Mouse (Mus musculus): ENCODE data around the gene Fpgs. TPM values are rescaled to one million over a fixed set of nuclear protein-coding genes. Genes with fewer than 3 reads are reported as not detected.

The Fpgs gene
- polyA plus RNA-seq, 1 experiment, result 26.4 TPM

GRCm38 (mm10) chr2:32680051-32680451, 23.9 kb downstream of the Fpgs start:
- TF ChIP-seq POLR2A (IDR thresholded peaks at IDR 0.05; ENCODE audit: low read depth, low read length) (peak; percentile 60), CTCF (IDR thresholded peaks at IDR 0.05; ENCODE audit: borderline replicate concordance, insufficient read depth, low read length) (no peak)
- peak overlapping the region; percentile 77 for H3K27ac ChIP-seq (ENCODE audit: insufficient read depth, low read length)
- H3K4me3 ChIP-seq (ENCODE audit: insufficient read depth, low read length), result no peak overlapping the region
- peaks cover 10% of the 10 kb centered on the region; the same call in 1 of the 2 replicates for H3K4me1 ChIP-seq (ENCODE audit: control insufficient read depth, insufficient read depth, low read length)

GRCm38 (mm10) chr2:32677683-32678082, 26.3 kb downstream of the Fpgs start:
- no peak overlapping the region for H3K27ac ChIP-seq (ENCODE audit: insufficient read depth, low read length)
- H3K4me1 ChIP-seq (ENCODE audit: control insufficient read depth, insufficient read depth, low read length), result peaks cover 10% of the 10 kb centered on the region; the same call in 1 of the 2 replicates
- H3K4me3 ChIP-seq (ENCODE audit: insufficient read depth, low read length), result no peak overlapping the region
- TF ChIP-seq POLR2A (IDR thresholded peaks at IDR 0.05; ENCODE audit: low read depth, low read length) (no peak), CTCF (IDR thresholded peaks at IDR 0.05; ENCODE audit: borderline replicate concordance, insufficient read depth, low read length) (no peak)

GRCm38 (mm10) chr2:32676821-32677220, 27.1 kb downstream of the Fpgs start:
- TF ChIP-seq CTCF (IDR thresholded peaks at IDR 0.05; ENCODE audit: borderline replicate concordance, insufficient read depth, low read length) (no peak), POLR2A (IDR thresholded peaks at IDR 0.05; ENCODE audit: low read depth, low read length) (no peak)
- H3K4me3 ChIP-seq (ENCODE audit: insufficient read depth, low read length), result no peak overlapping the region
- no peak overlapping the region for H3K27ac ChIP-seq (ENCODE audit: insufficient read depth, low read length)
- H3K4me1 ChIP-seq (ENCODE audit: control insufficient read depth, insufficient read depth, low read length), result peaks cover 10% of the 10 kb centered on the region; the same call in 1 of the 2 replicates

GRCm38 (mm10) chr2:32673176-32673917, 30.6 kb downstream of the Fpgs start:
- no peak overlapping the region for H3K27ac ChIP-seq (ENCODE audit: insufficient read depth, low read length)
- H3K4me1 ChIP-seq (ENCODE audit: control insufficient read depth, insufficient read depth, low read length), result no peaks in the 10 kb centered on the region
- H3K4me3 ChIP-seq (ENCODE audit: insufficient read depth, low read length), result no peak overlapping the region
- TF ChIP-seq CTCF (IDR thresholded peaks at IDR 0.05; ENCODE audit: borderline replicate concordance, insufficient read depth, low read length), result no peak
- TF ChIP-seq POLR2A (IDR thresholded peaks at IDR 0.05; ENCODE audit: low read depth, low read length), result no peak

GRCm38 (mm10) chr2:32671907-32672595, 31.9 kb downstream of the Fpgs start:
- TF ChIP-seq POLR2A (IDR thresholded peaks at IDR 0.05; ENCODE audit: low read depth, low read length), result no peak
- no peak overlapping the region for H3K4me3 ChIP-seq (ENCODE audit: insufficient read depth, low read length)
- no peaks in the 10 kb centered on the region for H3K4me1 ChIP-seq (ENCODE audit: control insufficient read depth, insufficient read depth, low read length)
- no peak overlapping the region for H3K27ac ChIP-seq (ENCODE audit: insufficient read depth, low read length)

- H3K27ac ChIP-seq (ENCODE audit: insufficient read depth, low read length), result no peak overlapping the region
- H3K4me1 ChIP-seq (ENCODE audit: control insufficient read depth, insufficient read depth, low read length), result no peaks in the 10 kb centered on the region
- no peak overlapping the region for H3K4me3 ChIP-seq (ENCODE audit: insufficient read depth, low read length)
- no peak for TF ChIP-seq POLR2A (IDR thresholded peaks at IDR 0.05; ENCODE audit: low read depth, low read length)
- TF ChIP-seq CTCF (IDR thresholded peaks at IDR 0.05; ENCODE audit: borderline replicate concordance, insufficient read depth, low read length), result no peak
Measured at GRCm38 (mm10) chr2:32671147-32671546, 32.8 kb downstream of the Fpgs start.

- Histone ChIP-seq H3K4me1 (ENCODE audit: control insufficient read depth, insufficient read depth, low read length) (no peaks in the 10 kb centered on the region), H3K27ac (ENCODE audit: insufficient read depth, low read length) (no peak overlapping the region), H3K4me3 (ENCODE audit: insufficient read depth, low read length) (no peak overlapping the region)
- no peak for TF ChIP-seq POLR2A (IDR thresholded peaks at IDR 0.05; ENCODE audit: low read depth, low read length)
- no peak for TF ChIP-seq CTCF (IDR thresholded peaks at IDR 0.05; ENCODE audit: borderline replicate concordance, insufficient read depth, low read length)
Measured at GRCm38 (mm10) chr2:32669876-32670275, 34.1 kb downstream of the Fpgs start.

GRCm38 (mm10) chr2:32668176-32668575, 35.8 kb downstream of the Fpgs start:
- TF ChIP-seq POLR2A (IDR thresholded peaks at IDR 0.05; ENCODE audit: low read depth, low read length) (no peak), CTCF (IDR thresholded peaks at IDR 0.05; ENCODE audit: borderline replicate concordance, insufficient read depth, low read length) (no peak)
- Histone ChIP-seq H3K4me3 (ENCODE audit: insufficient read depth, low read length) (no peak overlapping the region), H3K27ac (ENCODE audit: insufficient read depth, low read length) (no peak overlapping the region), H3K4me1 (ENCODE audit: control insufficient read depth, insufficient read depth, low read length) (no peaks in the 10 kb centered on the region)

GRCm38 (mm10) chr2:32667775-32668174, 36.2 kb downstream of the Fpgs start:
- Histone ChIP-seq H3K27ac (ENCODE audit: insufficient read depth, low read length) (no peak overlapping the region), H3K4me3 (ENCODE audit: insufficient read depth, low read length) (no peak overlapping the region), H3K4me1 (ENCODE audit: control insufficient read depth, insufficient read depth, low read length) (no peaks in the 10 kb centered on the region)
- TF ChIP-seq POLR2A (IDR thresholded peaks at IDR 0.05; ENCODE audit: low read depth, low read length), result no peak
- TF ChIP-seq CTCF (IDR thresholded peaks at IDR 0.05; ENCODE audit: borderline replicate concordance, insufficient read depth, low read length), result no peak

- no peak overlapping the region for H3K4me3 ChIP-seq (ENCODE audit: insufficient read depth, low read length)
- TF ChIP-seq POLR2A (IDR thresholded peaks at IDR 0.05; ENCODE audit: low read depth, low read length) (no peak), CTCF (IDR thresholded peaks at IDR 0.05; ENCODE audit: borderline replicate concordance, insufficient read depth, low read length) (no peak)
- H3K27ac ChIP-seq (ENCODE audit: insufficient read depth, low read length), result no peak overlapping the region
Measured at GRCm38 (mm10) chr2:32665853-32666252, 38.1 kb downstream of the Fpgs start.

More at GRCm38 (mm10) chr2:32665853-32666252, 38.1 kb downstream of the Fpgs start:
- H3K4me1 ChIP-seq (ENCODE audit: control insufficient read depth, insufficient read depth, low read length), result no peaks in the 10 kb centered on the region; the same call in 1 of the 2 replicates

Measured in embryonic fibroblast, embryonic 13.5 days (primary cell).